Mouse (Mus musculus): ENCODE data around the gene Erg. TPM values are rescaled to one million over a fixed set of nuclear protein-coding genes. Genes with fewer than 3 reads are reported as not detected.

Erg gene
- polyA plus RNA-seq, 1 experiment from 2014 or later = 2.2 TPM

GRCm38 (mm10) chr16:95467893-95468292 is 118.5 kb downstream of the Erg start:
- Histone ChIP-seq H3K9ac (replicated peaks) (no peak overlapping the region), H3K27me3 (ENCODE audit: insufficient read depth, low read length) (no peaks in the 10 kb centered on the region), H3K27ac (ENCODE audit: low read depth) (no peak overlapping the region), H3K9me3 (ENCODE audit: low read length) (no peaks in the 10 kb centered on the region), H3K4me2 (ENCODE audit: low read depth, low read length) (no peak overlapping the region), H3K4me1 (ENCODE audit: insufficient read depth) (no peaks in the 10 kb centered on the region), H3K36me3 (replicated peaks; ENCODE audit: insufficient read depth, low read length) (no peaks in the 10 kb centered on the region), H3K4me3 (ENCODE audit: low read depth, low read length) (no peak overlapping the region)
- TF ChIP-seq EP300 (IDR thresholded peaks at IDR 0.05; ENCODE audit: low read depth) (no peak), CTCF (IDR thresholded peaks at IDR 0.05; ENCODE audit: low read depth) (no peak)
- WGBS (ENCODE audit: insufficient replicate concordance) = 81% methylated on average over 2 of the region's 2 CpGs
- DNase-seq (no peak), ATAC-seq (no peak)

DNA sequence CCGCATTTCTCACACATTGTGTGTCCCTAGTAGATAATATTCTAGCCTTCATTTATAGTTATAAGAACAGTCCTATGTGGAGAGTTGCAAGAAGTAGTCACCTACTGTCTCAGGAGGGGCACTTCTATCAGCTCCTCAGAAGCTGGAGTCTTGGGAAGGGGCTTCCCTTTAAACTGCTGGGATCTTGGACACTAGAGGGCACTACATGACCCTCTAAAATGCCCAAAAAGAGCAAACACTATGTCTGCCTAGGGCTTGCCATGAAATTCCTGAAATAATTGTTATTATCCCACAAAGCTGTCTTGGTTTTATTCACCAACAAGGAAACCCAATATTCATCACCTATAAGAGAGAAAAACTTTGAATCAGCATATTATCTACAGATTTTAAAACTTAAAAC is 119.8 kb downstream of the Erg start:
- Histone ChIP-seq H3K27me3 (ENCODE audit: insufficient read depth, low read length) (no peaks in the 10 kb centered on the region), H3K4me1 (ENCODE audit: insufficient read depth) (no peaks in the 10 kb centered on the region), H3K36me3 (replicated peaks; ENCODE audit: insufficient read depth, low read length) (no peaks in the 10 kb centered on the region), H3K9ac (replicated peaks) (no peak overlapping the region), H3K9me3 (ENCODE audit: low read length) (no peaks in the 10 kb centered on the region), H3K4me3 (ENCODE audit: low read depth, low read length) (no peak overlapping the region), H3K4me2 (ENCODE audit: low read depth, low read length) (no peak overlapping the region), H3K27ac (ENCODE audit: low read depth) (no peak overlapping the region)
- TF ChIP-seq EP300 (IDR thresholded peaks at IDR 0.05; ENCODE audit: low read depth) (no peak), CTCF (IDR thresholded peaks at IDR 0.05; ENCODE audit: low read depth) (peak; percentile 42)
- WGBS (ENCODE audit: insufficient replicate concordance) = 81% methylated on average over 1 of the region's 1 CpGs
- DNase-seq (no peak), ATAC-seq (no peak)

GRCm38 (mm10) chr16:95464609-95465008 is 121.8 kb downstream of the Erg start:
- peak; percentile 26; the same call in 1 of the 2 replicates for TF ChIP-seq EP300 (IDR thresholded peaks at IDR 0.05; ENCODE audit: low read depth)
- no peak for TF ChIP-seq CTCF (IDR thresholded peaks at IDR 0.05; ENCODE audit: low read depth)
- WGBS (ENCODE audit: insufficient replicate concordance) = 60% methylated on average over 8 of the region's 8 CpGs
- H3K27me3 ChIP-seq (ENCODE audit: insufficient read depth, low read length) = no peaks in the 10 kb centered on the region
- H3K9me3 ChIP-seq (ENCODE audit: low read length) = no peaks in the 10 kb centered on the region
- no peak overlapping the region for H3K4me3 ChIP-seq (ENCODE audit: low read depth, low read length)
- no peak overlapping the region for H3K27ac ChIP-seq (ENCODE audit: low read depth)
- peak; percentile 47; the same call in 1 of the 2 replicates for ATAC-seq
- DNase-seq = peak; percentile 35
- H3K4me2 ChIP-seq (ENCODE audit: low read depth, low read length) = no peak overlapping the region
- peaks cover 2% of the 10 kb centered on the region; the same call in 1 of the 2 replicates for H3K4me1 ChIP-seq (ENCODE audit: insufficient read depth)
- no peaks in the 10 kb centered on the region for H3K36me3 ChIP-seq (replicated peaks; ENCODE audit: insufficient read depth, low read length)
- no peak overlapping the region for H3K9ac ChIP-seq (replicated peaks)

- WGBS (ENCODE audit: insufficient replicate concordance) = 37% methylated on average over 6 of the region's 6 CpGs
- Histone ChIP-seq H3K4me1 (ENCODE audit: insufficient read depth) (peaks cover 5% of the 10 kb centered on the region; the same call in 1 of the 2 replicates), H3K9ac (replicated peaks) (no peak overlapping the region), H3K27ac (ENCODE audit: low read depth) (no peak overlapping the region), H3K27me3 (ENCODE audit: insufficient read depth, low read length) (no peaks in the 10 kb centered on the region), H3K9me3 (ENCODE audit: low read length) (no peaks in the 10 kb centered on the region), H3K4me3 (ENCODE audit: low read depth, low read length) (no peak overlapping the region), H3K36me3 (replicated peaks; ENCODE audit: insufficient read depth, low read length) (no peaks in the 10 kb centered on the region), H3K4me2 (ENCODE audit: low read depth, low read length) (no peak overlapping the region)
- ATAC-seq = no peak
- TF ChIP-seq CTCF (IDR thresholded peaks at IDR 0.05; ENCODE audit: low read depth) = no peak
- TF ChIP-seq EP300 (IDR thresholded peaks at IDR 0.05; ENCODE audit: low read depth) = no peak
- DNase-seq = no peak
These were observed 122.6 kb downstream of the Erg start for GRCm38 (mm10) chr16:95463796-95464195.

DNA sequence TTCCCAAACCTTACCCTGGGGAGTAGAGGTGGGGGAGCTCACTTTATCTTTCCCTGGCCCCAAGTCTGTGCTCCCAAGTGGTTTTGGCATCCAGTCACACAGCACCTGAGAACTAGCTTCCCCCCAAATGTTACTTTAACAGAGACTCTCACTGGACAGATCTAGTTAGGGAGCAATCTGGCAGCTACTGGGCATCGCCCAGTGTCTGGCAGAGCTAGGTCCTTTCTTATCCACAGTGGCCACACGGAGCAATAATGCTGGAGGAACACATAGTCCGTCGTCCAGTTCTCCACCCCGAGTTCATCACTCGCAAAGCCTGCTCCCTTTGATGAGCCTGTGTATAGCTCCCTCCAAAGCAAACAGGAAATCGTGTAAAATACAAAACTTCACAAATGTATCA is 124.5 kb downstream of the Erg start:
- Histone ChIP-seq H3K9me3 (ENCODE audit: low read length) (no peaks in the 10 kb centered on the region), H3K27me3 (ENCODE audit: insufficient read depth, low read length) (no peaks in the 10 kb centered on the region), H3K36me3 (replicated peaks; ENCODE audit: insufficient read depth, low read length) (no peaks in the 10 kb centered on the region), H3K27ac (ENCODE audit: low read depth) (no peak overlapping the region), H3K4me2 (ENCODE audit: low read depth, low read length) (no peak overlapping the region), H3K4me3 (ENCODE audit: low read depth, low read length) (no peak overlapping the region), H3K4me1 (ENCODE audit: insufficient read depth) (peaks cover 5% of the 10 kb centered on the region; the same call in 1 of the 2 replicates), H3K9ac (replicated peaks) (no peak overlapping the region)
- 71% methylated on average over 7 of the region's 7 CpGs for WGBS (ENCODE audit: insufficient replicate concordance)
- ATAC-seq = no peak
- TF ChIP-seq CTCF (IDR thresholded peaks at IDR 0.05; ENCODE audit: low read depth) = no peak
- TF ChIP-seq EP300 (IDR thresholded peaks at IDR 0.05; ENCODE audit: low read depth) = no peak
- no peak for DNase-seq

GRCm38 (mm10) chr16:95460336-95460735 is 126.1 kb downstream of the Erg start:
- Histone ChIP-seq H3K9me3 (ENCODE audit: low read length) (no peaks in the 10 kb centered on the region), H3K36me3 (replicated peaks; ENCODE audit: insufficient read depth, low read length) (no peaks in the 10 kb centered on the region), H3K4me1 (ENCODE audit: insufficient read depth) (peaks cover 5% of the 10 kb centered on the region; the same call in 1 of the 2 replicates), H3K9ac (replicated peaks) (no peak overlapping the region), H3K27me3 (ENCODE audit: insufficient read depth, low read length) (no peaks in the 10 kb centered on the region), H3K4me3 (ENCODE audit: low read depth, low read length) (no peak overlapping the region), H3K4me2 (ENCODE audit: low read depth, low read length) (no peak overlapping the region), H3K27ac (ENCODE audit: low read depth) (no peak overlapping the region)
- DNase-seq (no peak), ATAC-seq (no peak)
- no peak for TF ChIP-seq CTCF (IDR thresholded peaks at IDR 0.05; ENCODE audit: low read depth)
- TF ChIP-seq EP300 (IDR thresholded peaks at IDR 0.05; ENCODE audit: low read depth) = no peak
- WGBS (ENCODE audit: insufficient replicate concordance) = 54% methylated on average over 2 of the region's 2 CpGs

All from liver, postnatal 0 days (tissue).